Mouse (Mus musculus) kidney, postnatal 36 days (tissue): ENCODE data around the gene Wwox.

Source experiments
- DNase-seq, 2 experiments: peaks; one replicate each; pipeline ENCODE4 v3.0.0; 2021 to 2022; ENCODE audit warnings: mixed read lengths in 2 of 2

The Wwox gene

GRCm38 (mm10) chr8:114604315-114604714, 164.9 kb downstream of the Wwox start:
- DNase-seq = no peak

GRCm38 (mm10) chr8:114605651-114606050, 166.2 kb downstream of the Wwox start:
- DNase-seq = no peak

GRCm38 (mm10) chr8:114609330-114609729, 169.9 kb downstream of the Wwox start:
- no peak for DNase-seq

GRCm38 (mm10) chr8:114611075-114611474, 171.6 kb downstream of the Wwox start:
- no peak for DNase-seq

- DNase-seq = no peak
Measured at GRCm38 (mm10) chr8:114612091-114612490, 172.6 kb downstream of the Wwox start.

GRCm38 (mm10) chr8:114615413-114615812, 176.0 kb downstream of the Wwox start:
- no peak for DNase-seq

- no peak for DNase-seq
Measured at GRCm38 (mm10) chr8:114615908-114616307, 176.5 kb downstream of the Wwox start.

- DNase-seq = no peak
Measured at GRCm38 (mm10) chr8:114618908-114619508, 179.6 kb downstream of the Wwox start.

GRCm38 (mm10) chr8:114625402-114625801, 185.9 kb downstream of the Wwox start:
- DNase-seq = no peak

GRCm38 (mm10) chr8:114626897-114627296, 187.4 kb downstream of the Wwox start:
- DNase-seq = no peak

- no peak for DNase-seq
Measured at GRCm38 (mm10) chr8:114629719-114630118, 190.3 kb downstream of the Wwox start.

- DNase-seq = no peak
Measured at GRCm38 (mm10) chr8:114631087-114631486, 191.6 kb downstream of the Wwox start.

GRCm38 (mm10) chr8:114634151-114634550, 194.7 kb downstream of the Wwox start:
- no peak for DNase-seq

- peak; percentile 50 to 62 for DNase-seq
Measured at GRCm38 (mm10) chr8:114634669-114635410, 195.4 kb downstream of the Wwox start.

GRCm38 (mm10) chr8:114636376-114636775, 196.9 kb downstream of the Wwox start:
- DNase-seq = no peak

- DNase-seq = no peak
Measured at GRCm38 (mm10) chr8:114641809-114642208, 202.4 kb downstream of the Wwox start.

- no peak for DNase-seq
Measured at GRCm38 (mm10) chr8:114650789-114651188, 211.3 kb downstream of the Wwox start.

- peak in 1 of 2 experiments; percentile 24 for DNase-seq
Measured at GRCm38 (mm10) chr8:114657789-114658188, 218.3 kb downstream of the Wwox start.

GRCm38 (mm10) chr8:114658475-114658874, 219.0 kb downstream of the Wwox start:
- no peak for DNase-seq

- DNase-seq = no peak
Measured at GRCm38 (mm10) chr8:114663053-114663452, 223.6 kb downstream of the Wwox start.

GRCm38 (mm10) chr8:114665521-114665920, 226.1 kb downstream of the Wwox start:
- no peak for DNase-seq

- DNase-seq = no peak
Measured at GRCm38 (mm10) chr8:114670801-114671200, 231.3 kb downstream of the Wwox start.

GRCm38 (mm10) chr8:114671237-114671674, 231.8 kb downstream of the Wwox start:
- peak in 1 of 2 experiments; percentile 7 for DNase-seq

GRCm38 (mm10) chr8:114673416-114673815, 234.0 kb downstream of the Wwox start:
- no peak for DNase-seq
